Comparison of ENCODE assay signal across 8 mouse cellular contexts in genomic region chr2:142611113-142611512, GRCm38 (mm10).
DNase-seq lines count a peak whose midpoint lies in the region; ATAC-seq and TF ChIP-seq lines count a peak whose summit lies in the region.

No protein-coding gene starts in this region.

- H3K9me3 ChIP-seq in kidney, embryonic 15.5 days (replicated peaks), result no peaks in the 10 kb centered on the region
- H3K9me3 ChIP-seq in lung, embryonic 14.5 days (ENCODE audit: low read depth, low read length), result no peaks in the 10 kb centered on the region

- TF ChIP-seq POLR2A in bone marrow, adult 2 months (IDR thresholded peaks at IDR 0.05; ENCODE audit: borderline replicate concordance, control insufficient read depth, low read depth, low read length), result no peak

- no peak overlapping the region for H3K4me2 ChIP-seq in kidney, embryonic 15.5 days
- no peak overlapping the region for H3K4me2 ChIP-seq in lung, embryonic 14.5 days

- H3K27me3 ChIP-seq in kidney, embryonic 15.5 days, result no peaks in the 10 kb centered on the region
- H3K27me3 ChIP-seq in lung, embryonic 14.5 days (ENCODE audit: insufficient read depth, low read length), result no peaks in the 10 kb centered on the region

- TF ChIP-seq CTCF in bone marrow, adult 2 months (IDR thresholded peaks at IDR 0.05; ENCODE audit: control insufficient read depth, insufficient read depth, low read length), result peak; percentile 46; the same call in 1 of the 2 replicates
- TF ChIP-seq CTCF in layer of hippocampus, adult 2 months (conservative IDR thresholded peaks at IDR 0.05), result peak; percentile 74
- peak; percentile 65 for TF ChIP-seq CTCF in lung, embryonic 14.5 days (IDR thresholded peaks at IDR 0.05; ENCODE audit: low read depth)

- no peak overlapping the region for H3K9ac ChIP-seq in kidney, embryonic 15.5 days
- H3K9ac ChIP-seq in lung, embryonic 14.5 days, result no peak overlapping the region

- H3K4me3 ChIP-seq in kidney, embryonic 15.5 days (replicated peaks), result no peak overlapping the region
- no peak overlapping the region for H3K4me3 ChIP-seq in bone marrow, adult 2 months (replicated peaks; ENCODE audit: control insufficient read depth, low read depth, low read length)
- H3K4me3 ChIP-seq in layer of hippocampus, adult 2 months, result no peak overlapping the region
- H3K4me3 ChIP-seq in lung, embryonic 14.5 days (ENCODE audit: low read depth, low read length), result no peak overlapping the region

- no peaks in the 10 kb centered on the region for H3K36me3 ChIP-seq in kidney, embryonic 15.5 days
- H3K36me3 ChIP-seq in lung, embryonic 14.5 days (ENCODE audit: insufficient read depth), result no peaks in the 10 kb centered on the region

- peaks cover 18% of the 10 kb centered on the region for H3K4me1 ChIP-seq in kidney, embryonic 15.5 days
- no peaks in the 10 kb centered on the region for H3K4me1 ChIP-seq in bone marrow, adult 2 months (ENCODE audit: control insufficient read depth, insufficient read depth, low read length)
- H3K4me1 ChIP-seq in lung, embryonic 14.5 days (ENCODE audit: insufficient read depth), result no peaks in the 10 kb centered on the region

- H3K27ac ChIP-seq in kidney, embryonic 15.5 days, result no peak overlapping the region
- no peak overlapping the region for H3K27ac ChIP-seq in bone marrow, adult 2 months (ENCODE audit: control insufficient read depth, insufficient read depth, low read depth, low read length, poor library complexity)
- H3K27ac ChIP-seq in layer of hippocampus, adult 2 months, result no peak overlapping the region
- no peak overlapping the region for H3K27ac ChIP-seq in lung, embryonic 14.5 days (ENCODE audit: low read depth)

- WGBS in kidney, embryonic 15.5 days, result 86% methylated on average over 6 of the region's 6 CpGs
- WGBS in bone marrow, adult 2 months, result 35% methylated on average over 6 of the region's 6 CpGs
- WGBS in lung, embryonic 14.5 days, result 89% methylated on average over 6 of the region's 6 CpGs

- DNase-seq in kidney, adult 8-10 months, result peak; percentile 4 to 20
- DNase-seq in frontal cortex, postnatal 10 days (ENCODE audit: low spot score in 2 of 2), result peak; percentile 43 to 59
- peak; percentile 51 to 63 for DNase-seq in layer of hippocampus, adult 2 months (ENCODE audit: low spot score in 2 of 2)
- DNase-seq in lung, embryonic 14.5 days, result no peak
- peak; percentile 61 for DNase-seq in right cerebral cortex, postnatal 25 days
- no peak for DNase-seq in Muller cell, postnatal 12 days (ENCODE audit: inconsistent ontology term)

- no peak for ATAC-seq in kidney, embryonic 15.5 days (replicated peaks; ENCODE audit: low FRiP score)
- no peak for ATAC-seq in lung, embryonic 14.5 days (ENCODE audit: insufficient read depth)

Comparison
In these comparisons a context has a peak if more than half of its experiments do, and no peak if none do; other contexts are left out.
1. DNase-seq: peak in kidney, adult 8-10 months (2 of 2), frontal cortex, postnatal 10 days (2 of 2), layer of hippocampus, adult 2 months (2 of 2) and right cerebral cortex, postnatal 25 days (single experiment); none in lung, embryonic 14.5 days (single experiment) and Muller cell, postnatal 12 days (single experiment).
2. Peak in every context shown above with its lines, with median percentiles within 50 percentile points of each other: CTCF ChIP-seq.